Mouse (Mus musculus) gastrocnemius, adult 2 months (tissue): ENCODE results near the gene Crtc1. TPM values are rescaled to one million over a fixed set of nuclear protein-coding genes. Genes with fewer than 3 reads are reported as not detected.

Experiments
- DNase-seq: peaks from one replicate; pipeline ENCODE4 v3.0.0; 2022
- H3K27ac ChIP-seq: fragments of 200-600 bp; 2 replicates; pipeline ENCODE4 v1.8.1; 2022; ENCODE audit warnings: mild to moderate bottlenecking
- H3K4me3 ChIP-seq: fragments of 200-600 bp; 2 replicates; pipeline ENCODE4 v1.8.1; 2022; ENCODE audit warnings: mild to moderate bottlenecking, moderate library complexity
- CTCF ChIP-seq: fragments of 200-600 bp; IDR thresholded peaks from 2 replicates; pipeline ENCODE4 v1.8.1; 2022; ENCODE audit warnings: antibody characterized with exemption, mild to moderate bottlenecking, moderate library complexity
- intact Hi-C: fragments of 180-260 bp; cut with DNase I; formaldehyde crosslinking; loops from one replicate; pipeline ENCODE4 v1.15.1; 2025
- total RNA-seq, 2 experiments: library from RNA; stranded (reverse); gene quantifications; 2 replicates each; pipeline ENCODE4 v1.2.3; 2021

Gene Crtc1
- total RNA-seq, 2 experiments from 2014 or later, result 8.9 to 9.5 TPM

- intact Hi-C loops, result loop anchor here (5.0 kb wide), 1 partner anchor 41 kb away; no protein-coding TSS in a partner anchor
- DNase-seq, result no peak
- peak overlapping the region; percentile 92 for H3K4me3 ChIP-seq
Observed at GRCm38 (mm10) chr8:70438423-70438822, 956 bp downstream of the Crtc1 start.

GRCm38 (mm10) chr8:70435156-70435555 is 4.2 kb downstream of the Crtc1 start:
- Histone ChIP-seq H3K27ac (no peak overlapping the region), H3K4me3 (no peak overlapping the region)
- no peak for DNase-seq
- no peak for TF ChIP-seq CTCF
- intact Hi-C loops, result loop anchor here (5.0 kb wide), 1 partner anchor 38 kb away; no protein-coding TSS in a partner anchor

More at GRCm38 (mm10) chr8:70438423-70438822, 956 bp downstream of the Crtc1 start:
- H3K27ac ChIP-seq, result no peak overlapping the region; the same call in 1 of the 2 replicates
- TF ChIP-seq CTCF, result no peak

GRCm38 (mm10) chr8:70432991-70433536 is 6.3 kb downstream of the Crtc1 start:
- TF ChIP-seq CTCF, result no peak
- no peak overlapping the region for H3K4me3 ChIP-seq
- no peak overlapping the region for H3K27ac ChIP-seq
- DNase-seq, result no peak
- intact Hi-C loops, result no loop called here

- Histone ChIP-seq H3K4me3 (no peak overlapping the region), H3K27ac (no peak overlapping the region)
- no peak for DNase-seq
- TF ChIP-seq CTCF, result no peak
- intact Hi-C loops, result no loop called here
Observed at GRCm38 (mm10) chr8:70431213-70431612, 8.2 kb downstream of the Crtc1 start.

GRCm38 (mm10) chr8:70426300-70426907 is 13.0 kb downstream of the Crtc1 start:
- Histone ChIP-seq H3K27ac (no peak overlapping the region), H3K4me3 (no peak overlapping the region)
- intact Hi-C loops, result no loop called here
- DNase-seq, result no peak
- TF ChIP-seq CTCF, result no peak

GRCm38 (mm10) chr8:70422722-70423121 is 16.7 kb downstream of the Crtc1 start:
- no peak overlapping the region for H3K27ac ChIP-seq
- H3K4me3 ChIP-seq, result no peak overlapping the region
- intact Hi-C loops, result no loop called here
- no peak for TF ChIP-seq CTCF
- no peak for DNase-seq

GRCm38 (mm10) chr8:70421349-70422104 is 17.9 kb downstream of the Crtc1 start:
- TF ChIP-seq CTCF, result no peak
- Histone ChIP-seq H3K4me3 (no peak overlapping the region), H3K27ac (no peak overlapping the region)
- DNase-seq, result no peak
- intact Hi-C loops, result no loop called here

- no peak for TF ChIP-seq CTCF
- DNase-seq, result no peak
- intact Hi-C loops, result no loop called here
- Histone ChIP-seq H3K4me3 (no peak overlapping the region), H3K27ac (no peak overlapping the region)
Observed at GRCm38 (mm10) chr8:70419879-70420643, 19.3 kb downstream of the Crtc1 start.

GRCm38 (mm10) chr8:70418954-70419353 is 20.4 kb downstream of the Crtc1 start:
- intact Hi-C loops, result no loop called here
- H3K27ac ChIP-seq, result 0 out of 2 replicates have a peak overlapping the region, but pooled peaks have one; percentile 3
- no peak overlapping the region for H3K4me3 ChIP-seq
- DNase-seq, result no peak
- TF ChIP-seq CTCF, result no peak

- TF ChIP-seq CTCF, result no peak
- Histone ChIP-seq H3K27ac (no peak overlapping the region), H3K4me3 (no peak overlapping the region)
- no peak for DNase-seq
- intact Hi-C loops, result no loop called here
Observed at GRCm38 (mm10) chr8:70417914-70418313, 21.5 kb downstream of the Crtc1 start.

- Histone ChIP-seq H3K4me3 (no peak overlapping the region), H3K27ac (no peak overlapping the region)
- no peak for DNase-seq
- intact Hi-C loops, result no loop called here
- TF ChIP-seq CTCF, result no peak
Observed at GRCm38 (mm10) chr8:70416941-70417340, 22.4 kb downstream of the Crtc1 start.

- DNase-seq, result no peak
- H3K4me3 ChIP-seq, result no peak overlapping the region
- TF ChIP-seq CTCF, result peak; percentile 67
- no peak overlapping the region for H3K27ac ChIP-seq
- intact Hi-C loops, result loop anchor here (2.0 kb wide), 1 partner anchor 77 kb away; the partner anchor contains the start of gene Crlf1
Observed at GRCm38 (mm10) chr8:70415540-70416451, 23.6 kb downstream of the Crtc1 start.
